Mouse (Mus musculus) brain, embryonic 14.5 days (tissue): ENCODE results near the gene Sox5.

Source experiments
- CTCF ChIP-seq: fragments of 200-500 bp; IDR thresholded peaks from 2 replicates; pipeline ENCODE4 v1.5.1; 2012; ENCODE audit warnings: inconsistent platforms, mild to moderate bottlenecking, moderate library complexity, borderline replicate concordance; ENCODE audit not compliant: insufficient read depth, insufficient read length; ENCODE audit errors: extremely low read depth
- POLR2A ChIP-seq: fragments of 200-500 bp; IDR thresholded peaks from 2 replicates; pipeline ENCODE4 v1.6.1; 2012; ENCODE audit warnings: mild to moderate bottlenecking, inconsistent platforms, borderline replicate concordance; ENCODE audit not compliant: poor library complexity, insufficient read depth, insufficient read length, severe bottlenecking; ENCODE audit errors: extremely low read depth

- TF ChIP-seq POLR2A: no peak
- TF ChIP-seq CTCF: no peak
Measured at GRCm38 (mm10) chr6:143867029-143867428, 914.7 kb downstream of the Sox5 start.
